Mouse (Mus musculus): ENCODE measurements around the gene Gsk3b. TPM values are rescaled to one million over a fixed set of nuclear protein-coding genes. Genes with fewer than 3 reads are reported as not detected.
A peak's percentile ranks its signal among the peaks of the same experiment; 100 is the strongest.
"Not testable (repeated sequence)": the region's sequence is repeated elsewhere in the genome, so short reads cannot be mapped to it uniquely, and the experiment has no call there.

The Gsk3b gene
- 10 to 100 TPM; 60.7 to 67.3 TPM for total RNA-seq (2021)
- long read RNA-seq, experiment 1, partial matches to known transcripts, result 0 of 5 reads
- long read RNA-seq, experiment 1, other reads (novel, unspliced or antisense), result 5 of 5 reads
- long read RNA-seq, experiment 2, partial matches to known transcripts, result 0 of 1 reads
- long read RNA-seq, experiment 2, other reads (novel, unspliced or antisense), result 1 of 1 reads

DNA sequence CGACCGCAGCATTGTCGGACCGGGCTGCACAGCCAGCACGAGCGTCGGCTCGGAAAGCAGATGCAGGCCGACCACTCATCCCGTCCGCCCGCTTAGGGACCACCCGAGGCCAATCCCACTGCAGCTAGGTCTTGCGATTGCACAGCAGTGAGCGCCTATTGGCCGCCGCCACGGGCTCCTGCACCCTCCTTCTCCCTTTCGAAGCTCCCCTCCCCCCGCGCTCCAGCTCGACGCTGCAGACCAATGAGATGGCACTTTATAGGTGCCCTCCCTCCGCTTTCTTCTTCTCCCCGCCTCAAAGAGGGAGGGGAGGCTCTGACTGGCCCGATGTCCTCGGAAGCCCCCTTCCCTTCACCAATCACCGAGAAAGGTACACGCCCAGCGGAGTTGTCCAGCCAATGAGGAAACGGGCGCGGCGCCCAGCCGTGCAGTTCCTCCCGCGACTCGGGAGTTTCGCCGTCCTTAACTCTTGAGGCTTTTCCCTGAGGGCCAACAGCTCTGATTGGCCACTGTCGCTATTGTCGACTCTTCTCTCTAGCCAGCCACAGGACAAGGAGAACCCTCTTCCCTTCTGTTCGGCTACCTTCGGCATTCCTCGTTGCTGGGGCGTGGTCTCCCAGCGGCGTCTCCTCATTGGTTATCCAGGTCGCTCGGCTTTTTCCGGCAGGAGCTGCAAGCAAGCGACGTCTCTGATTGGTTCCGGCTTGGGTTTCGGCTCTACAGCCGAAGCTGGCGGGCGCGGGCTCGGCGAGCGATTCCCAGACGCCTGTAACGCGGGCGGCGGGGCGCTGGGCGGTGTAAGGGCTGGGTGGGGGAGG is at the start of gene Gsk3b:
Gsk3b (plus strand) TSS at position 373 of the 818 bp plus-strand sequence.
- intact Hi-C loops (cut with DNase I), result loop anchor here (2.0 to 5.0 kb wide), 2 partner anchors 48 to 222 kb away; partner anchors contain the start of gene Lrrc58
- H3K27ac ChIP-seq, result peak within 1 kb of the TSS; percentile 99
- DNase-seq, result peak; percentile 99
- no peak for TF ChIP-seq CTCF (IDR thresholded peaks at IDR 0.05)
- H3K4me3 ChIP-seq, result peak within 1 kb of the TSS; percentile 87

DNA sequence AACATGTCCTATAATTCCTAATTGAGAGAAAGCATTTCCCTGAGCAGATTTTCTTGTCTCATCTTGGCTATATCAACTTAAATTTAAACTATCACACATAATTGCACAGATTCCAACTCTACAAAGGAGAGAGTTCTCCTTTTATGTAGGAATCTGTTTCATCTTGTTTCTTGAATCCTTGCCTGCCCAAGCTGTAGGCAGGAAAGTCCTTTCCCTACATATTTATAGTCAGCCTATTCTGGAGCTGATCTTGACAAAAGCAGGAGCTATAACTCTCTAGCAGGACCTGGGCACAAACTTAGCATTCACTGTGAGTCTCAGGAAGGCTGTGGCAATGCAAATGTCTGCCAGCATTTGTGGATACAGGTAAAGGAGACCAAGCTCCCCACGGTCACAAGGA is 46.6 kb upstream of the Gsk3b start:
- no peak for TF ChIP-seq CTCF (IDR thresholded peaks at IDR 0.05)
- no peak for DNase-seq
- intact Hi-C loops (cut with DNase I), result no loop called here
- H3K27ac ChIP-seq, result no peak overlapping the region
- H3K4me3 ChIP-seq, result no peak overlapping the region

DNA sequence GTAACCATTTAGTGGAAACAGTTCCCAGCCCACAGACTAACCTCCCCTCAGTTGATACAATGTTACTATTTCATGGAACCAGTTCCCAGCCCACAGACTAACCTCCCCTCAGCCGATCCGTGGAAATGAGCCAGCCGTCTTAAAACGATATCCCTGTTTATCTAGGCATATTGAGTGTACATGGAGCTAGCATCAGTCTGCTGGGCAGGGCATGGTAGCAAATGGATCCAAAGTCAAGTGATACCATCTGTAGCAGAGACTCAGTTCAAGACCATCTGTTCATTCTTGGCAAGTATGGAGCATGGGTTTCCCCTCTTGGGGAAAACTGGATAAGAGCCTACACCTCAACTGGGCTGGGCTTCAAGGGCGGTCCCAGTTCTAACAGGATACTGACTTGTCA is 44.2 kb upstream of the Gsk3b start:
- Histone ChIP-seq H3K4me3 (no peak overlapping the region), H3K27ac (no peak overlapping the region)
- intact Hi-C loops (cut with DNase I), result no loop called here
- TF ChIP-seq CTCF (IDR thresholded peaks at IDR 0.05), result no peak
- no peak for DNase-seq

DNA sequence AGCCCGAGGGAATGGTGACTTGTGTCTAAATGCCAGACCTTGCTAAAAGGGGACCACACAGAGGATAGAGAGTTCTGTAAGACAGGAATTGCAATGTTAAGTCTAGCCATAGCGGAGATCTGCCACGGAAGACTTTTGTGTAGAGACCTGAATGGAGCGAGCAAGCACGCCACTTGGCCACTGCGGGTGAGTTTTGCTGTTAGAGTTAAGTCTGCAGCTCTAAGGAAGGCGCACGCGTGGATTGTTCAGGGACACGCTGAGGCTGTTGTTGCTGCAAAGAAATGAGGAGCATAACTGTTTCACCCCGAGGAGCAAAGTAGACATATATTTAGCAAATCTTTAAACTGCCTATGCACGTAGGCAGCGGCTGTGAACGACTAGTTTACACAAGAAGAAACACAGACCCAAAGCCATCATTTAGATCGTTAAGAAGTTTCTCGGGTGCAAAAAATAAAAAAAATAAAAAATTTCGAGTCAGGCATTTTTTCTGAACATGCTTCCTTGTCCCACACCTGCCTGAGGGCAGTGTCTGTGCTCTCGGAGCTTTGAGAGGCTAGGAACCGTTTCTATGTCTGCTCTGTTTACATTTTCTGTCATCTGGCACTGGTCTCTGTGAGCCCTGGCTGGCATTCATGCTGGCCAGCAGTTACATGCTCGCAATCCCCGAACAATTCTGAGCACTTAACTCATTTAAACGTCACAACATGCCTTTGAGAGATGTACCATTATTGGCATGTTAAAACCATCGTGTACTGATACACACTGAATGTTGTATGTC is 40.8 kb upstream of the Gsk3b start:
- intact Hi-C loops (cut with DNase I), result no loop called here
- H3K27ac ChIP-seq, result no peak overlapping the region
- peak overlapping the region; percentile 8 for H3K4me3 ChIP-seq
- TF ChIP-seq CTCF (IDR thresholded peaks at IDR 0.05), result no peak
- DNase-seq, result no peak

DNA sequence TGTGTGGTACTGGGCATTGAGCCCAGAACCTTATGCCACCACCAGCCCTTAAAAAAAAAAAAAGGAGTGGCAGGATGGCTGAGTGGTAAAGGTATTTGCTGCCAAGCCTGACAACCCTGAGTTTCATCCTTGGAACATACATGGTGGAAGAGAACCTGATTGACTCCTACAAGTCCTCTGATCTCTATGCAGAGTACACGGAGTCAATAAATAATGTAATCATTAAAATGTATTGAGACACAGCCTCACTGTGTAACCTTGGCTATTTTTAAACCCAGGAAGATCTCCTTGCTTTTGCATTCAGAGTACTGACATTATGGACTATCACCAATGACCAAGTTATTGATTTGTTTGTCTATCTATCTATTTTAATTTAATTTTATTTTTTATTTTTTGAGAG is 30.9 kb upstream of the Gsk3b start:
- DNase-seq, result no peak
- intact Hi-C loops (cut with DNase I), result no loop called here
- Histone ChIP-seq H3K4me3 (no peak overlapping the region), H3K27ac (no peak overlapping the region)
- TF ChIP-seq CTCF (IDR thresholded peaks at IDR 0.05), result no peak

DNA sequence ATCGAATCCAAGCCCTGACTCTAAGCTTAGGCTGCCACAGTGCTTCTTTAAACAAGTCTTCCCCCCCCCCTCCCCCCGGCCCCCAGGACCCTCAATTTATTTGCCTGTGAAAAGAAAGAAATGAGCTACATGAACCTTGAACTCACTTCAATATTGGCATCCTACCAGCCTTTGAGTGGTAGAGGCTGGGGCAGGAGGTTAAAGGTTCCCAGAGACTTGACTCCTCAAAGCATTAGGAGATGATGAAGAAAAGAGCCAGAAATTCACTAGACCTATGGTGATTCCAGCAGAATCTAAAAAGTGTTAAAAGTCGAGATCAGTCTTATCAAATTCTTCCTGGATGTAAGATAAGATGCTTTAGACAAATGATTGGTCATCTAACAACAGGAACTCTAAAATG is 30.0 kb upstream of the Gsk3b start:
- no peak overlapping the region for H3K27ac ChIP-seq
- H3K4me3 ChIP-seq, result no peak overlapping the region
- intact Hi-C loops (cut with DNase I), result no loop called here
- no peak for TF ChIP-seq CTCF (IDR thresholded peaks at IDR 0.05)
- DNase-seq, result no peak

DNA sequence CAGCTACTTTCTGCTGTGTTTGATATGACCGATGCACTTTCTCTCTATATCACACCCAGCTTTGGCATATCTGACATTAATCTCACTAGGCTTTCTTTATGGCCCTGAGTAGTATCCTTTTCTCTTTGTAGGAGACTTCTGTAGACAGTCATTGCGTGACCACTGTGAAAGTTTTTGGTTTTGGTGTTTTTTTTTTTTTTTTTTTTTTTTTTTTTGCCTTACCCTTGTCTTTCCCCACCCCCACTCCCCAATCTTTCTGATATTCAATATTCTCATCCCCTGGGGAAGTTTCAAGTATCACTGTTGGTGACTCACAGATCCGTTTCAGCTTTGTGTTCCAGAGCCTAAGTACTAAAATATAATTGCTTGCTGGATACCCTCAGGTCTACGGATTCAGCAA is 29.2 kb upstream of the Gsk3b start:
- intact Hi-C loops (cut with DNase I), result no loop called here
- no peak for TF ChIP-seq CTCF (IDR thresholded peaks at IDR 0.05)
- Histone ChIP-seq H3K27ac (no peak overlapping the region), H3K4me3 (no peak overlapping the region)
- DNase-seq, result no peak

DNA sequence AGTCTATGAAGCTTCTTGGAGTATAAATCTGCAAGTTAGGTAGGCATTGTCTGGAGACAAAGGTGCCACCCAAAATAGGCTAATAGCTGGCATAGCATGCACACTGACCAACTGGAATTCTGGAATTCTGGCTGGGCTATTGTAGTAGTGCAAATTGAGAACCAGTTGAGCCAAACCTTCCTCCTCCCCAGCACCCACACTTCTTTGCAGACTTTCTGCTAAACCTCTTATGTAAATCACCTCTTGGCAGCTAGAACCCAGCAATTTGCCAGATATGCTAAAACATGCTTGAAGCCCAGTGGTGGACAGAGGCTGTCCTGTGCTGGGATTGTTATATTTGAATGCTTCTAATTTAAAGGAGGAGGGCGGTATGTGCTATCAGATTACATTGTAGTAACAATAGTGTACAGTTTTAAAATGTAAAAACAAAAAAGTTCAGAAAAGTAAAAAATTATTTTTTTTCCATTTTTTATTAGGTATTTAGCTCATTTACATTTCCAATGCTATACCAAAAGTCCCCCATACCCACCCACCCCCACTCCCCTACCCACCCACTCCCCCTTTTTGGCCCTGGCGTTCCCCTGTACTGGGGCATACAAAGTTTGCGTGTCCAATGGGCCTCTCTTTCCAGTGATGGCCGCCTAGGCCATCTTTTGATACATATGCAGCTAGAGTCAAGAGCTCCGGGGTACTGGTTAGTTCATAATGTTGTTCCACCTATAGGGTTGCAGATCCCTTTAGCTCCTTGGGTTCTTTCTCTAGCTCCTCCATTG is 14.8 kb upstream of the Gsk3b start:
- H3K27ac ChIP-seq; H3K4me3 ChIP-seq; intact Hi-C loops (cut with DNase I): not testable (repeated sequence)

DNA sequence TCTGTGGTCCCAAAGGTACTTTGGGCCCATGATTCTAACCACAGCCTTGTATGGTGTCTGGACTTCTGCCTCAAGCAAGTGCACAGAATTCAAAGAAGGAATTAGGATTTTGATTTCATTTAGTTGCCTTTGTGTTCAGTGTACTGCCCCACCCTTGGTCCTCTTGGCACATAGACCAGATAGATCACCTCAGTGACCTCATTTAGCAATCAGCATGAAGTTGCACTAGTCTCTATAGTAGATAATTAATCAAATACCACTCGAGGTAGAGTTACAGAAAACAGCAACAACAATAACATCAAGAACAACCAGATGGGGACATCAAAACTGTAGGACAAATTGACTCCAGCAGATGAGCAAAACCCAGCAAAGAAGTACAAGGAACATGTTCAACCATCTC is 8.6 kb upstream of the Gsk3b start:
- no peak for DNase-seq
- Histone ChIP-seq H3K27ac (no peak overlapping the region), H3K4me3 (no peak overlapping the region)
- TF ChIP-seq CTCF (IDR thresholded peaks at IDR 0.05), result no peak
- intact Hi-C loops (cut with DNase I), result no loop called here

More for the DNA sequence above, 14.8 kb upstream of the Gsk3b start:
- DNase-seq, result not testable (repeated sequence)

DNA sequence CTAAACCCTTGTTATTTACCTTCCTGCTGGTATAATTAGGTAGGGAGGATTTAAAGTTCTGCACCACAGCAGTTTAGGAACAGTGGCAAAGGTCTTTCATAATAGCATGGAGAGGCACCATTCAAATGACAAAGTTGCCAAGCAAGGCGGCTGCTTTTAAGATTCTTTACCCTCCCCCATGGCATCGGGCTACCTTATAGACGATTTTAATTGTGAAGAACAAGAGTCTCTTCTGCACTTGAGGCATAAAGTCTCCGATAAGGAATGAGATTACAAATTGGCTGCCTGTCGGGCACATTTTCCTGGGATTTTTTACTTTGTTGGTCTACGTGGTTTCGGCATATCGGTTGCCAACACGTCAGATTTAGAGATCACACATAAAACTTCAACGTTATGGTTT is 1.6 kb upstream of the Gsk3b start:
- H3K4me3 ChIP-seq, result peak overlapping the region; percentile 87
- intact Hi-C loops (cut with DNase I), result loop anchor here (5.0 kb wide), 1 partner anchor 220 kb away; the partner anchor contains the start of gene Lrrc58
- TF ChIP-seq CTCF (IDR thresholded peaks at IDR 0.05), result no peak
- no peak for DNase-seq
- peak overlapping the region; percentile 99 for H3K27ac ChIP-seq

DNA sequence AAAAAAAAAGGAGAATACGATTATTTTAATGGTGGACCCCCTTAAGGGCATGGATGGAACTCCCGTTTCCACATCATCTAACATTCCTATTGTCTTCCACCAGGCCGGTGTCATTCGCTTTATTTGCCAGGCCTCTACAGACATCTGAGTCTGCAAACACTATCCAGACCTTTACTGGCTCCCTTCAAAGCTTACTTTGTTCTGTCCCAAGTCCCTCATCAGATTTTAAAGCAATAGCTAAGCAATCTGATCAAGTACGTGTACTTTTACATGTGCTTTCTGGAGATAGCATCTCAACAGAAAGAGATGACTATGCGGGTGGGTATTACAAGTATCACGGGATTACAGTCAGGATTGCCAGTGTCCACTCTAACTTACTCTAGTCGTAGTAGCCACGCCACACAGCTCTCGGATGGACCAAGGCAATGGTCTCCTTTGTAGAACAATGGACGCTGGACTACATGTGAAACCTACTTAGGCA is 1.1 kb upstream of the Gsk3b start:
- peak overlapping the region; percentile 99 for H3K27ac ChIP-seq
- intact Hi-C loops (cut with DNase I), result loop anchor here (2.0 to 5.0 kb wide), 2 partner anchors 49 to 220 kb away; partner anchors contain the start of gene Lrrc58
- H3K4me3 ChIP-seq, result peak overlapping the region; percentile 87
- no peak for TF ChIP-seq CTCF (IDR thresholded peaks at IDR 0.05)
- no peak for DNase-seq

DNA sequence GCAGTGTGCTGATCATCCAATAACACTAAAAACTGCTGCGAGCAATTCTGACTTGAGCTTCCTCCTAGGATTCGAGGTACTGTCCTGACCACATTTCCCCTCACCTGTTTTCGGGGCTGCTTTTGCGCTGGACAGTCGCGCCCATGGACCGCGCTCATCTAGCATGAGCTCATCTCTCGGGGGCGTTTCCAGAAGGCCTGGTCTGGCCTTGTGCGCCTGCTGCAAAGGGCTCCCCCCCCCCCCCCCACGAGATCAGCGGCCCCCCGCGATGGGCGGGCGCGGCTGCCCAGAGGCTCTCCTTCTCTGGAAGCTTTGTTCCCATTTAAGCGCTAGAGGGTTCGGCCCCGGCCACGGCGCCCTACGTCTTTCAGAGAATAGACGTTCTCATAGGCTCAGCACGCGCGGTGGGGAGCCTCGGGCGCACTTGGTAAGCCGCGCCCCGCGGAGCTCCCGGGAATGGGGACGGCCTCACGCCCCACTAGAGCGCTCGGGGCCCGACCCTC is 624 bp upstream of the Gsk3b start:
- no peak for TF ChIP-seq CTCF (IDR thresholded peaks at IDR 0.05)
- Histone ChIP-seq H3K27ac (peak overlapping the region; percentile 99), H3K4me3 (peak overlapping the region; percentile 87)
- DNase-seq, result no peak
- intact Hi-C loops (cut with DNase I), result loop anchor here (2.0 to 5.0 kb wide), 2 partner anchors 49 to 221 kb away; partner anchors contain the start of gene Lrrc58
